Mouse (Mus musculus) ES-E14 (cell line): ENCODE measurements around the gene Gpx7. TPM values are rescaled to one million over a fixed set of nuclear protein-coding genes. Genes with fewer than 3 reads are reported as not detected.

ENCODE experiments used
- DNase-seq: peaks from one replicate; pipeline ENCODE4 v3.0.0-alpha.2; 2013; ENCODE audit warnings: low read depth, low spot score
- H3K27ac ChIP-seq: 2 replicates; pipeline ENCODE4 v1.5.1; 2012; ENCODE audit warnings: low read depth, mild to moderate bottlenecking, low read length, moderate library complexity, mixed read lengths; ENCODE audit not compliant: poor library complexity, insufficient read depth, severe bottlenecking
- H3K36me3 ChIP-seq: 2 replicates; pipeline ENCODE4 v1.6.1; 2012; ENCODE audit warnings: mild to moderate bottlenecking, low read length, moderate library complexity, mixed read lengths; ENCODE audit not compliant: control insufficient read depth, poor library complexity, insufficient read depth, severe bottlenecking
- H3K4me1 ChIP-seq, 2 experiments: fragments of 150-350 bp in 1 of 2; sonication (generic) in 1 of 2; 2 replicates each; pipeline ENCODE4 v1.6.1; 2012; ENCODE audit warnings: low read length in 2 of 2, mild to moderate bottlenecking in 1 of 2, mixed read lengths in 1 of 2; ENCODE audit not compliant: control insufficient read depth in 2 of 2, insufficient read depth in 2 of 2, poor library complexity in 1 of 2
- H3K4me3 ChIP-seq, 2 experiments: fragments of 150-350 bp in 1 of 2; sonication (generic) in 1 of 2; 2 replicates each; pipeline ENCODE4 v1.5.1; 2012; ENCODE audit warnings: low read length in 2 of 2, low read depth in 1 of 2, mild to moderate bottlenecking in 1 of 2, mixed read lengths in 1 of 2; ENCODE audit not compliant: insufficient read depth in 1 of 2, poor library complexity in 1 of 2, severe bottlenecking in 1 of 2
- H3K9ac ChIP-seq: 2 replicates; pipeline ENCODE4 v1.6.1; 2012; ENCODE audit warnings: low read depth, mild to moderate bottlenecking, low read length, mixed read lengths; ENCODE audit not compliant: poor library complexity, insufficient read depth, severe bottlenecking
- H3K9me3 ChIP-seq: fragments of 150-350 bp; sonication (generic); 2 replicates; pipeline ENCODE4 v1.6.1; 2012; ENCODE audit warnings: low read depth, mild to moderate bottlenecking, low read length; ENCODE audit not compliant: control insufficient read depth, insufficient read depth
- CHD2 ChIP-seq: IDR thresholded peaks from 2 replicates; pipeline ENCODE4 v1.6.1; 2014; ENCODE audit warnings: mild to moderate bottlenecking, low read depth, low read length, inconsistent platforms
- HCFC1 ChIP-seq: IDR thresholded peaks from 2 replicates; pipeline ENCODE4 v1.6.1; 2012; ENCODE audit warnings: low read length, inconsistent platforms, borderline replicate concordance; ENCODE audit not compliant: insufficient read depth
- MAFK ChIP-seq: IDR thresholded peaks from 2 replicates; pipeline ENCODE4 v1.6.1; 2014; ENCODE audit warnings: mild to moderate bottlenecking, low read depth, low read length, inconsistent platforms; ENCODE audit not compliant: insufficient read depth
- ZC3H11A ChIP-seq: IDR thresholded peaks from 2 replicates; pipeline ENCODE4 v1.6.1; 2012; ENCODE audit warnings: low read depth, mild to moderate bottlenecking, inconsistent platforms, low read length, borderline replicate concordance
- ZNF384 ChIP-seq: IDR thresholded peaks from 2 replicates; pipeline ENCODE4 v1.6.1; 2012; ENCODE audit warnings: low read depth, low read length, inconsistent platforms
- in situ Hi-C, 2 experiments: fragments of 600-800 bp; cut with MboI; formaldehyde crosslinking; loops; one replicate each; pipeline ENCODE4 v1.15.1; 2025; ENCODE audit warnings: low sequenced_read_pairs in 2 of 2, inconsistent platforms in 1 of 2; ENCODE audit not compliant: unreplicated experiment in 2 of 2
- total RNA-seq: library from RNA; depleted of rRNA; stranded (reverse); fragments of 300-350 nt; gene quantifications from 2 replicates; pipeline ENCODE4 v1.2.3, GENCODE M21; 2012

Gpx7 gene
- total RNA-seq, 1 experiment, result 18.6 TPM

GRCm38 (mm10) chr4:108400395-108400794, 6.4 kb downstream of the Gpx7 start:
- DNase-seq, result no peak
- in situ Hi-C loops, result no loop called here
- Histone ChIP-seq H3K36me3 (no peaks in the 10 kb centered on the region; the same call in 1 of the 2 replicates), H3K27ac (no peak overlapping the region), H3K4me1 (no peaks in the 10 kb centered on the region), H3K9me3 (no peaks in the 10 kb centered on the region), H3K9ac (no peak overlapping the region), H3K4me3 (no peak overlapping the region)
- TF ChIP-seq MAFK, result no peak
- no peak for TF ChIP-seq HCFC1
- TF ChIP-seq ZNF384, result no peak
- no peak for TF ChIP-seq CHD2
- TF ChIP-seq ZC3H11A, result no peak

- peaks cover 0 to 4% of the 10 kb centered on the region in 2 experiments; a peak in 1 of 4 replicates for H3K4me1 ChIP-seq
- no peaks in the 10 kb centered on the region for H3K9me3 ChIP-seq
- H3K4me3 ChIP-seq, result no peak overlapping the region
- H3K36me3 ChIP-seq, result no peaks in the 10 kb centered on the region
- TF ChIP-seq CHD2, result no peak
- TF ChIP-seq MAFK, result no peak
- no peak for TF ChIP-seq ZC3H11A
- no peak for TF ChIP-seq ZNF384
- TF ChIP-seq HCFC1, result no peak
- in situ Hi-C loops, result no loop called here
- no peak for DNase-seq
- H3K9ac ChIP-seq, result no peak overlapping the region
- H3K27ac ChIP-seq, result no peak overlapping the region
Observed at GRCm38 (mm10) chr4:108394236-108394635, 12.5 kb downstream of the Gpx7 start.

- Histone ChIP-seq H3K27ac (no peak overlapping the region), H3K4me3 (no peak overlapping the region), H3K9ac (no peak overlapping the region), H3K9me3 (no peaks in the 10 kb centered on the region), H3K4me1 (peaks cover 3 to 4% of the 10 kb centered on the region in 2 experiments; a peak in 3 of 4 replicates), H3K36me3 (no peaks in the 10 kb centered on the region)
- in situ Hi-C loops, result no loop called here
- TF ChIP-seq ZC3H11A (no peak), HCFC1 (no peak)
- DNase-seq, result no peak
Observed at GRCm38 (mm10) chr4:108392558-108392957, 14.2 kb downstream of the Gpx7 start.

- no peak overlapping the region for H3K4me3 ChIP-seq
- no peaks in the 10 kb centered on the region for H3K36me3 ChIP-seq
- no peak for TF ChIP-seq ZNF384
- TF ChIP-seq HCFC1, result no peak
- no peak for TF ChIP-seq MAFK
- no peak for TF ChIP-seq CHD2
- TF ChIP-seq ZC3H11A, result no peak
- no peak for DNase-seq
- no peak overlapping the region for H3K9ac ChIP-seq
- H3K4me1 ChIP-seq, result peaks cover 11 to 12% of the 10 kb centered on the region in 2 experiments
- H3K9me3 ChIP-seq, result no peaks in the 10 kb centered on the region
- H3K27ac ChIP-seq, result no peak overlapping the region
- in situ Hi-C loops, result no loop called here
Observed at GRCm38 (mm10) chr4:108391124-108391523, 15.6 kb downstream of the Gpx7 start.

- TF ChIP-seq MAFK (no peak), CHD2 (no peak), ZNF384 (no peak), HCFC1 (no peak), ZC3H11A (no peak)
- Histone ChIP-seq H3K4me3 (no peak overlapping the region), H3K9ac (no peak overlapping the region), H3K36me3 (no peaks in the 10 kb centered on the region), H3K4me1 (peaks cover 19 to 27% of the 10 kb centered on the region in 2 experiments), H3K27ac (no peak overlapping the region), H3K9me3 (no peaks in the 10 kb centered on the region)
- in situ Hi-C loops, result no loop called here
- DNase-seq, result no peak
Observed at GRCm38 (mm10) chr4:108388741-108389140, 18.0 kb downstream of the Gpx7 start.
